Mouse (Mus musculus) spleen, embryonic (tissue): ENCODE measurements at regions not wholly inside any gene's neighbourhood (a gene's known extent, or its start where the extent isn't known, plus 50 kb on each side); places are given as distances from the start of the nearest gene placed in this dataset.

ENCODE experiments used
- CTCF ChIA-PET: fragments of 350-600 bp; sonication (Branson Sonifier 250); formaldehyde crosslinking; loops from one replicate; lab custom pipeline; 2022; lab: Charles Lee

DNA sequence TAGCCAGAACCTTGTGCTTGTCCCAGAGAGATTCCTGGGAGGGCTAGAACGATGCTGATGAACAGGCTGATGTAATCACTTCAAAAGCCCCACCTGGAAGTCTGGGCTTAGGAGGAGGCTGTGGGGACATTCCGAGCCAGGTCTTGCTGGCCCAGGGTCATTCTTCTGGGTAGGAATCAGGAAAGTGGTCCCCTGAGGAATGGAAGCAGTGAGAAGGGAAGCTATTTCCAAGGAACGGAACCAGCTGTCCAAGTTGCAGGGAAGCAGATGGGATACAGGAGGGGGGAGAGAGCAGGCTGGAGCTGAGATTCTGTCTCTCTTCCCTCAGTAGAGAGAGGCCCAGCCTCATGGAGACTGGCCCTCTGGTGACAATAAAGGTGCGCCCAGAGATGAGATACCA is 243.9 kb downstream of the Tcf7l2 start:
- CTCF ChIA-PET = no interaction called here

DNA sequence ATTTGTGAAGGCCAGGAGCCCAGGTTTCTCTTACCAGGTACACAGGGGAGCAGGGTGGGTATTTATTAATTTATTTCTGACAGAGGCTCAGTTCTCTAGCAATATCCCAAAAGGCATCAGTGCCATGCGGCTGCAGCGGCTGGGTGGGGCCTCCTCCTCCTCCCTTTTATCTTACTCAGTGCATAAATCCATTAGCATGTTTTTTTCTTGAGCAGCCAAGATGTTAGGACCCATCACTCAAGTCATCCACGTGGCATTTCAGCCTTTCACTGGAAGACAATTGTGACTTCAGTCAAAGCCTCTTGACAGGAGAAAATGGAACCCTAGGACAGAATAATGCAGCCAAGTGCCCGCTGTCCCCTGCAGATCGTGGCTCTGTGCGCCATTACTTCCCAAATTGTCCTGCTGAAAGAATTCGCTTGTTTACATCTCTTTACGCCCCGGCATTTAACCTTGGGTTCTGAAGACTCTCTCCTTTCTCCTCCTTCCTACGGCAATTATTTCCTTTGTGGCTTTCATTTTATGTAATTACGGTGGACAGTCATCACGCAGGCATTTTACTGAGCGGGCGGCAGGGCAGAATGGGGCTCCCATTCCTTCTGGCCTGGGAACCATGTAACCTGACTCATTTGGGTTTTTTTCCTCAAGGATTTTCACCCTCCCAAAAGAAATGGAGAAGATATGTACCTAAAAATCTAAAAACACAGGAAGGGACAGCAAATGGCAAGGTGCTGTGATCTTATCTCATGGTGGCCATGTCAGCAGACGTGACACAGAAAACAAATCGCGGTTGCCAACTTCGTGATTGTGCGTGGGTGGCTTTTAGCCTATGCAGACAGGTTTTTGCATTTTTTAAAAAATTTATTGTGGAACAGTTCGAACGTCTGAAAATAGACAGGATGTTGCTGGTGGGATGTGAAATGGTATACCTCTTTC is 250.4 kb downstream of the Tcf7l2 start:
- CTCF ChIA-PET = no interaction called here

DNA sequence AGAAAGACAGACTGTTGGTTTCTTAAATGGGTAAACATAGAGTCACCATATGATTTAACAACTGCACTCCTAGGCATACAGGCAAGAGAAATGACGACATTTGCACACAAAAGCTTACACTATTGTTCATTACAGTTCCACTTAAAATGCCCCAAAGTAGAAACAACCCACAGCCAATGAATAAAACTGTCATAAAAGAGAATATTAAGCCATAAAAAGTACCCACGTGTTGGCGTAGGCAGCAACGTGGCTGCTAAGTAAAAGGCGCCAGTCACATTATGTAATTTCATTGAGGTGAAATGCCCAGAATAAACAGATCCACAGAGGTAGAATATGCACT is 251.1 kb downstream of the Tcf7l2 start:
- CTCF ChIA-PET = no interaction called here

DNA sequence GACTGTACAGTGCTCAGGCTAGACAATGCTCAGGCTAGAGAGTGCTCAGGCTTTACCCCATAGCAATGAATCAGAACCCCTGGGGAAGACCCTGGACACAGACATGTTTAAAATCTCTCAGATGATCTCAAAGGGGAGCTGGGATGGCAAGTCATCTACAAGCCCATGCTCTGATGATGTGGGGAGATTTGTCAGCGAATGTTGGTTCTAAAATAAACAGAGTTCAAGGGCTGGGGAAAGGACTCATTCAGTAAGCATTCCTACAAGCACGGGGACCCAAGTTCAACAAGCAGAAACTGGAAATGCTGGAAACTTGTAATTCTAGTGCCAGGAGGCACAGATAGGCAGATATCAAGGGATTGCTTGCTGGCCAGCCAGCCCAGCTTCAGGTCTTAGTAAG is 254.1 kb downstream of the Tcf7l2 start:
- CTCF ChIA-PET = no interaction called here

DNA sequence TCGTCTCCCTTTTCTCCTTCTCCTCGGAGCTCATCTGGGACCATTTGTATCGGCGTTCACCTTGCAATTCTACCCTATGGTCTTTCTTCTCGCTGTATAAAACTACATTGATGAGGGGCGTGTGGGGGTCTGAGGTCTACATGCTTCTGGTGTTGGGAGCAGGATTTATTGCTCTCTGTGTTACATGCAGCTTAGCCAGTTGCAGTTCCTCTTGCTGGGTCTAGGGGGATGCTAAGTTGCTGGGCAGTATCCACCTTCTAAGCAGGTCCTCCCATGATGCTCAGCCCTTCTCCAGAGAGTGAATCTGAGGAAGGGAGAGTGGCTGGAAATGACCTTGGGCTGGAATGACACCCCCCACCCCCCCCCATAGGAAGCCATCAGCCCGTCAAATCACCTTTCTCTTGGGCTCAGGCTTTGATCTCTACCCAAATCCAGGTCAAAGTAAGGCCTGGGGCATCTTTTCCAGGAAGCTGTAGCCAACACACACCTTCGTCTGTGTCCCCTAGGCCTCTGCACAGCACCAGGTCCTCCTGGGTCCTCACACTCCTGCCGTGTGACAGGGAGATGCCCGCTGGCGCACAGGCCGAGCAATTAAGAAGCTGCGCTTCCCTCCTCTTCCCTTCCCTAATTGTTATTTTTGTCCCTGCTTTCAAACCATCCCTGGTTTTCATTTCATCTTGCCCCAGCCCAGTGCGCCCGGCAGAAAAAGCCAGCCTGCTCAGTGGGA is 257.0 kb downstream of the Tcf7l2 start:
- CTCF ChIA-PET = no interaction called here

DNA sequence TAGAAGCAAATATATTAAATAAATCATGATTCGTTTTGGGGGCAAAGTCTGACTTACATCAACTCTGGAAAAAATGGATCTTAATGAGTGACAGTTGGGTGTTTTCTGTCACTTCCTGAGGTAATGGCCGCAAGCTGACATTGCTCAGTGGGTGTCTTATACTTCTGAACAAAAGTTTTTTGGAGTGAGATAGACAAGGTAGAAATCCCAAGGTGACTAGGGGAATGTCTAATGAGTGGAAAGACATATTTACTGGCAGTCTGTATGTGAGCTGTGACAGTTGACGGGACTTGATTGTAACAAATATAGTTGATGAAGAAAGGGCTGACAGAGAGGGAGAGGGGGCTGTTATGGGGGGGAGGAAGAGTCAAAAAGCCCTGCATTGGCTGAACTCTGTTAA is 257.8 kb downstream of the Tcf7l2 start:
- CTCF ChIA-PET = no interaction called here

DNA sequence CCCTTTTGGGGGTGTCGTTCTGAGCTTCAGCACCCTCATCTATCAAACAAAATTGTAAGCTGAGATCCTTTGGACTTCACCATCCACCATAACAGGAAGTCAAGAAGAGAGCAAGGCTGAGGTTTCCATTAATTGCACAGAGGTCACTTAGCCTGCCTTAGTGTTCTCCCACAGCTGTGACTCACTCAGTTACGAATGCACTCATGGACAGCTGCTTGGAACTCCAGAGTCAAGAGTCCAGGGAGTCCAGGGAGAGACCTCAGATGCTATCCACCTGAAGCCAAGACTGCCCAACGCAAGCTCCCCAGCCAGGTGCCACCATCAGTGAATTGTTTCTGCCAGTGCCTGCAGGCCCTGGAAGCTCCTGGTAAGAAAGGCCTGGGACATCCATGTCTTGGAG is 259.8 kb downstream of the Tcf7l2 start:
- CTCF ChIA-PET = no interaction called here

DNA sequence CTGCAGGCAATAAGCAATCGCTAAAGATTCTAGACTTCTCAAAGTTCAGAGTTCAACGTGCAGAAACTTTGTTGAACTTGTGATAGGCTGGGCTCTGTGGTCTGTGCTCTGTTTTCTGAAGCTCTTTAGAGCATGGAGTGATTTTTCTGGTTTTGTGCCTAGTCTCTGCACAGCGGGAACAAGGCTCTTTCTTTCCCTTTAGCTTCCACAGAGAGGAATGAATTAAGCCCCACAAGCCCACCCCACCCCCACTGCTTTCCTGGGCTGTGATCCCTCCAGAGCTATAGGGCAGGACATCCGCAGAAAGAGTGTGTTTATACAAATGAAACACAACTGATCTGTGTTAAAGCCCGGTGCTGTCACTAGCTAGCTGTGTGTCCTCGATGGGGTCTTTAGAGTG is 264.3 kb downstream of the Tcf7l2 start:
- CTCF ChIA-PET = no interaction called here

DNA sequence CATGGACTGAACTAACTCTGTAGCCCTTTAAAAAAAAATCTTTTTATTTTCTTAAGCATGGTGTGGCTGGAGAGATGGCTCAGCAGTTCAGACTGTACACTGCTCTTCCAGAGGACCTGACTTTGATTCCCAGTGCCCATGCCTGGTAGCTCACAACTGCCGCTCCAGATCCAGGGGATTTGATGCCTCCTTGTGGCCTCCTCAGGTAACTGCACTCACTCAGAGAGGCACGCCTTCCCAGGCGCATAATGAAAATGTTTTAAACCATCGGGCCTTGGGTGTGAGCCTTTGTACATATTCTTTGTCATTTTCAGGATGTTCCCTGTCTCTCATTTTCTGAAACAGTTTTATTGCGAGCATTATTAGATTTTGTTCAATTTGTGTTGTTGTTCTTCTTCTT is 265.8 kb downstream of the Tcf7l2 start:
- CTCF ChIA-PET = no interaction called here

DNA sequence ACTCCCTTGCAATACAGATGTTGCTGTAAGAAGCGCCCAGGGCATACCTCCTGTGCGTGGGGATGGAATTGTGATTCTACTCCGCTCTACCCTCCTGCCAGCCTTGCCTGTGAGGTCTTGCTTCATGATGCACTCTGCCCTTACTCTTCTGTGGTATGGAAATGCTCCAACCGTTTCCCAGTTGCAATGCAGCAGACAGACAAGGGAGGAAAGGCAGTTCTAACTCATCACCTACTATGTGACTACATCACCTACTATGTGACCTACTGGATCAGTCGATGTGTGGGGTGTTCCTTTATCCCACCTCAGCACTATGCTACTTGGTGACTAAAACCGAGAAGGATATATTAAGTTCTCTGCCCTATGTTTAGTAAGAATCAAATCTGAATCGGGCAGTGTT is 269.1 kb downstream of the Tcf7l2 start:
- CTCF ChIA-PET = no interaction called here

DNA sequence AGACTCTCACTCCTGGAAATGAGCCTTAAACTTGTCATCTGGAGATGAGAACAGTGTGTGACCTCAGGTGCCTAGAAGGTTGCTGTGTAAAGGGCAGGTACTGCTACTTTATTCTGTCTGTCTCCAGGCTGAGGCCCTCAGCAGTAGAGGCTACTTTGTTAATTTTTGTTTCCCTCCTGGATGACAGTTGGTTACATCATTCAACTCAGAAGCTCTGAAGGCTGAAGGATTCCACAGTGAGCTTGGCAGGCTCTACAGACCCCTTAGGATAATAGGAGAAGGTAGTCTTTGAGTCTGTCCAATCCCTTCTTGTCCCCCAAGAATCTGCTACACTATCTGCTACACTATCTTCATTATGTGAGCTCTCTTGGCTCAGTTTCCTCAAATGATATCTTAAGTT is 269.7 kb downstream of the Tcf7l2 start:
- CTCF ChIA-PET = no interaction called here

DNA sequence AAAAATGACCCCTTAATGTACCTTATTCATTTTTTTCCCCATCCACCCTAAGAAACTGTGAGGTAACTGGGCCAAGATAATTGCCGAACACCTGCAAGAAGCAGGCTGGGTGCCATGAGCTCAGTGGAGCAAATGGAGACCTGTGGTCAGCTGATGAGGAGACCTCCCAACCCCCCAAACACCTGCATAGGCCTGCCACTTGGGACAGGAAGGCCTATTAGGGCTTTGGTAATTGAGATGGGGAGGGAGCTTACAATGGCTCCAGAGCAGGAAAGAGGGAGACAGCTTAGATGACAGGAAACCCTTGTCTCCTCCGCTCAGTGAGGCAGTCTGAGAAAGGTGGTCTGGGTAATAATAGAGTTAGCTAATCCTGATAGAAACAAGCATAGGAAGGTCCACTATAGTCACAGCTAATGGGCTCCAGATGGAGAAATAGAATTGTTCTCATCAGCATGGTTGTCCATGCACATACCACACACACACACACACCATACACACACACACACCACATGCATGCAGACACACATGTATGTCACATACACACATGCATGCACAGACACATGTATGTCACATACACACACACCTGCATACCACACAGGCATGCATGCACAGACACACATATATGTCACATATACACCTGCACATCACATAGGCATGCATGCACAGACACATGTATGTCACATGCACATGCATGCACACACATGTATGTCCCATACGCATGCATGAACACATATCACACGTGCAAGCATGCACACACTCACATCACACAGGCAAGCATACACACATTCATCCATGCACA is 270.2 kb upstream of the Habp2 start:
- CTCF ChIA-PET = no interaction called here

DNA sequence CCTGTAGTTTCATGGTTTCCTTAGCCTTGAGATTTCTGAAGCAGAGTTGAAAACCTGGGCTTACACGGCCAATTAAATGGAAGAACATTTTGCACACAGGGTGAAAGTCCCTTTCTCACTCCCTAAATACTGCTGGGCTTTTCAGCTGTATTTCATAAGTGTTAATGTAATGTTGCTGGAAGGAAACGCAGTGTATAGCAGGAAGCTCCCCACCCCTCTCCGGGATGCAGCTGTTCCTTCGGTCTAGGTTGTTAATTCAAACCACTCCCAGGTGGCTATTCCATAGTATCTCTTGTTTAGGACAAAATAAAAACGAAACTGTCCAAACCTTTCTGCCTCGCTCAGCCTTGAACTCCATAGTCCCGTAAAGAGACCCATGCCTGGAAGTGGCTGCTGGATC is 269.4 kb upstream of the Habp2 start:
- CTCF ChIA-PET = no interaction called here

DNA sequence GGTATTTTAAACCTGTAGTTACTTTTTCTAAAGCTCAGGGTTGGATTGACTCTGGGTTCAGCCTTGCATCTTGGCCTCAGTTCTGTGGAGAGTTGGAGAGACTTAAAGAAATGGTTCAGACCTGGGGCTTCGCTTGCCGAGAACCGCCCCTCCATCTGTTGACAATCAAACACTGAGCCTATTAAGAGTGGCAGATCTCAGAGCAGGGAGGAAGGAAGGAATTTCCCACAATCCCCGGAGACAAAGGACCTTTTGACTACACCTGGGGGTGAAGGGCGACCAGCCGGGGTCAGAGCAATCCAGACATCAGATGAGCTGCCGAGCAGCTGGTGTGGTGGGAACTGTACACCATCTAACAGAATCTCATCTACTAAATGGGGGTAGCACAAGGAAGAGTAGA is 267.8 kb upstream of the Habp2 start:
- CTCF ChIA-PET = no interaction called here

DNA sequence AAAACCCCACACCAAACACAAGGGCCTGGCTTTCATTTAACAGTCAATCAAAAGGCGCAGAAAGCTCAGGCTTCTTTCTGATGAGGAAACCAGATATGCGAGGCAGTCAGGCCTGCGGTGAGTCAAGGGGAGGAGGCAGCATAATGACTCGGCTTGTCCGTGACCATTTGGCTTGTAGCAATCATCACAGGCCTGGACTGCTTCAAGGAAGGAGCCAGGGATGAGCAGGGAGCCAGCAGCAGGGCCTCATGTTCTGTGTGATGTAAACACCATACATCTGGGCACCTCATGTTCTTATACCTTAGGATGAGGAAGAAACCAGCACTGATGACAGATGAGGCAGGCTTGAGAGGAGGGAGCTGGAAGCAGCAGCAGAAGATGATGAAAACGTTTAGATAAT is 264.6 kb upstream of the Habp2 start:
- CTCF ChIA-PET = no interaction called here

DNA sequence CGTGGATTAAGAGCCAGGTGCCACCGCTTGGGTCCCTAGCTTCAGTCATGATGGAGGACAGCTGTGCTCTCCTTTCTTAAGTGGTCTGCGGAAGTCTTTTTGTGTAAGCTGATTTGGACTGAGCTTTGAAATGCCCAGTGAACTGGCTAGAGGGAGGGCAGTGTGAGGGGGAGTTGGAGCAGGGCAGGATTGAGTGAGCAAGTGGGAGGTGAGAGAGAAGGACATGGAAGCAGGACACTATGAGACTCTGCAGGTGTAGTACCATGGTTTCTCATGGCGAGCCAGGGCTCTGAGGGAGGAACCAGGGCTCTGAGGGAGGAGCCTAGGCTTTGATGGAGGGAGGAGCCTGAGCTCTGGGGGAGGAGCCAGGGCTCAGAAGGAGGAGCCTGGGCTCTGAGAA is 262.3 kb upstream of the Habp2 start:
- CTCF ChIA-PET = no interaction called here

DNA sequence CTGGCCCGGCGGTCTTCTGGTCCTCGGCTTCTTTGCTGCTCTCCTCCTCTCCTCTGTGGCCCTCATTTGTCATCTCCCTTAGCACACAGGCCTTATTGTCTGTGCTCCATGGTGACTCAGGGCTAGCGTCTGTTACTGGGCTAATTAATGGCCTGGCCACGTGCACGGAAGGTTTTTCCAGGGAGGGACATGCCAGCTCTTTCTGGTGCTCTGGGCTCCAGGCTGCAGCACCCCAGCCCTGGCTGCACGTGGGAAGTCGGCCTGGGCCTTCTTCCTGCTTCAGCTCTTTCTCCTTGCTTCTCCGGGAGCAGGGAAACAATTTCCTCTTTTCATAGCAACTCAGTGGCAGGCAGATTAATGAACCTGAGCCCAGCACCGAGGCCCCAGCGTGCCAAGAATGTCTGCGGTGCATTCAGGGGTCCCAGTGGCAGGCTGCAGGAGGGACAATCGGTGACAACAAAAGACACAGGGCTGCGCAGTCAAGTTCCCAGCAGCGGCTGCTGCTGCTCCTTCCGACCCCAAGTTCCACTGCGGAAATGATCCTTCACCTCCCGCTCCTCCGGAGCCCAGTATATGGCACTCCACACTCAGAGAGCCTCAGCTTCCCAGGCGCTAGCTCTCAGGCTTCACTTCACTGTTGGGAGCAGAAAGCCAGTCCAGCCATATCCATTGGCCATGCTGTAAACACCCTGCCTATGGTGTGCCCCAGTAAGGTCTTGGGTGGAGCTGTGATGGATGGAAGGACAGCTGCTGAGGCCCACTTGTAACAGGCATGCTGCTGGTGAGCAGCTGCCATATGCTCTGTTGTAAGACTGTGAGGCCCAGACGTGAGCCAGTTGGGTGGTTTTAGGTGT is 257.3 kb upstream of the Habp2 start:
- CTCF ChIA-PET = no interaction called here

DNA sequence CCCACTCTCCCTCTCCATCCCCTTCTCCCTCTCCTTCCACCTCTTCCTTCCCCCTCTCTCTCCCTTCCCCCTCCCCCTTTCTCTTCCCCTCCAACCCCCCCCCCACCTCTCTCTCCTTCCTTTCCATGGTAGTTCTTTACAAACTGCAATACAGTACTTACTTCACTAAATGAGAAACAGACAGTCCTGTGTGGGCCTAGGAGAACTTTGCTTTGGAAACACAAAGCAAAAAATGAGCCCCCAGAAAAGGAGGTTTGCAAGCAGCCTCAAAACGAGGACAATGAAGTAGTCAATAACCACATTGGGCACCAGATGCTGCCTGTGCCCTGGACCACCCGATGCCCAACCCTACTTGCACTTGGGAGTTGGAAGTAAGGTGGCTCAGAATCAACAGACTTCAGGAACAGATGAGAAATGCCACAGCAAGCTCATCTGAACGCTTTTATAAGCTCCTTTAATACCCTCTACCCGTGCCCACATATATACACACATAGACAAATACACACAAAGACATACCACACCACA is 256.5 kb upstream of the Habp2 start:
- CTCF ChIA-PET = no interaction called here

DNA sequence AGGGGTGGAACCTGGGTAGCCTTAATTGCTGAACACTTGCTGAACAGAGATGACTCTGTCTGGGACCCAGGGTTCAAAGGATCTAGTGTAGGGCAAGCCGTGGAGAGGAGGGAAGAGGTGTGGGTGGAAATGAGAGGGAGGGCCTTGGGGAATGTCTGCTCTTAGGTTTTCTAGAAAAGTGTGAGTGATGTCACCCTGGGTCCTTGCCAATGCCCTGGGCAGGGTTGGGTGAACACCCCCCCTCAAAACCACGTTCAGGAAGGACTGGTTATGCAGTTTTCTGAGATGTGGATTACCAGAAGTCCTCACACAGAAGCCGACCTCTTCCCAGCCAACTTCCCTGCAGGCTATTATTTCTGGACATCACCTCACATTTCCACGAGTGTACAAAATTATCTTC is 252.4 kb upstream of the Habp2 start:
- CTCF ChIA-PET = no interaction called here

DNA sequence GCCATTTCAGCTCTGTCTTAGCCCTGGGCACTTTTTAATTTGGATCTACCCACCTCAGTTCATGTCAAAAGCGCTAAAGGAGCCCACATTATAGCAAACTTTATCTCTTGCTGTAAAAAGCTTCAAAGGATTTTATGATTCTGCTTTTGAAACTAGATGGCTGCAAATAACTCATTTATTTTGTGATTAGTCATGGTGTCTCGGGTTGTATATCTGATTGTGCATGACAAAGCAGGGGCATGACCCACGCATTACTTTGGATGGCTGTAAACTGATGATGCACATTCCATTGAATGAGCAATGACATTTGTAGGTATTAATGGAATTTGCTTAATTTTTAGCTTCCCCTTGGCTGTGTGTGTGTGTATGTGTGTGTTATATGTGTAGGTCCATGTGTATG is 249.4 kb upstream of the Habp2 start:
- CTCF ChIA-PET = no interaction called here
